Mouse (Mus musculus) forebrain, postnatal 0 days (tissue): ENCODE measurements around the gene Asic2. TPM values are rescaled to one million over a fixed set of nuclear protein-coding genes. Genes with fewer than 3 reads are reported as not detected.
A peak's percentile ranks its signal among the peaks of the same experiment; 100 is the strongest.

ENCODE experiments used
- ATAC-seq: fragments of 200-750 bp; cut with Nextera tagmentation; 2 replicates; pipeline ENCODE4 v1.8.0; 2017; ENCODE audit warnings: mild to moderate bottlenecking, moderate library complexity
- DNase-seq: peaks from one replicate; pipeline ENCODE4 v3.0.0-alpha.2; 2015
- H3K27ac ChIP-seq: fragments of 300-500 bp; sonication (generic); 2 replicates; pipeline ENCODE4 v1.5.1; 2014; ENCODE audit warnings: low read depth, mild to moderate bottlenecking, antibody characterized with exemption, low read length, moderate library complexity, mixed read lengths
- H3K27me3 ChIP-seq: fragments of 300-500 bp; sonication (generic); 2 replicates; pipeline ENCODE4 v1.6.1; 2014; ENCODE audit warnings: mild to moderate bottlenecking, low read length, mixed read lengths; ENCODE audit not compliant: insufficient read depth
- H3K36me3 ChIP-seq: fragments of 300-500 bp; sonication (generic); 2 replicates; pipeline ENCODE4 v1.6.1; 2014; ENCODE audit warnings: mild to moderate bottlenecking, moderate library complexity; ENCODE audit not compliant: insufficient read depth
- H3K4me1 ChIP-seq: fragments of 300-500 bp; sonication (generic); 2 replicates; pipeline ENCODE4 v1.6.1; 2014; ENCODE audit warnings: antibody characterized with exemption; ENCODE audit not compliant: insufficient read depth
- H3K4me2 ChIP-seq: fragments of 300-500 bp; sonication (generic); 2 replicates; pipeline ENCODE4 v1.6.1; 2014; ENCODE audit warnings: low read depth, mild to moderate bottlenecking, moderate library complexity
- H3K4me3 ChIP-seq: fragments of 300-500 bp; sonication (generic); 2 replicates; pipeline ENCODE4 v1.5.1; 2014; ENCODE audit warnings: low read depth, low read length, mixed read lengths
- H3K9ac ChIP-seq: fragments of 300-500 bp; sonication (generic); 2 replicates; pipeline ENCODE4 v1.6.1; 2014; ENCODE audit warnings: mild to moderate bottlenecking
- H3K9me3 ChIP-seq: fragments of 300-500 bp; sonication (generic); 2 replicates; pipeline ENCODE4 v1.6.1; 2016; ENCODE audit warnings: low read length
- CTCF ChIP-seq: sonication (generic); IDR thresholded peaks from 2 replicates; pipeline ENCODE4 v1.5.1; 2016; ENCODE audit warnings: antibody characterized with exemption, control low read depth, low read depth
- WGBS: fragments of 180-500 bp; shearing (Covaris S2); extraction: QIAGEN DNeasy Blood & Tissue Kit; methylation state at CpG from one replicate; pipeline ENCODE4 v1.1.7; 2014; 5-methylcytosine and 5-hydroxymethylcytosine counted together
- polyA plus RNA-seq: library from polyadenylated mRNA; unstranded; fragments of >200 nt; fragmentation: Nextera tagmentation; extraction: Ambion mirVana; gene quantifications from 2 replicates; pipeline ENCODE4 v1.2.1, GENCODE M21; 2015
- total RNA-seq: library from RNA; depleted of rRNA; stranded (reverse); fragments of >200 nt; gene quantifications from 2 replicates; pipeline ENCODE4 v1.2.3, GENCODE M21; 2014

The Asic2 gene
- total and polyA plus RNA-seq, 2 experiments from 2014 or later, result 15.5 to 37.2 TPM

- ATAC-seq (no peak), DNase-seq (no peak)
- Histone ChIP-seq H3K4me3 (no peak overlapping the region), H3K4me2 (no peak overlapping the region), H3K36me3 (no peaks in the 10 kb centered on the region), H3K9ac (no peak overlapping the region), H3K4me1 (peaks cover 3% of the 10 kb centered on the region; the same call in 1 of the 2 replicates), H3K9me3 (no peaks in the 10 kb centered on the region), H3K27ac (no peak overlapping the region), H3K27me3 (no peaks in the 10 kb centered on the region)
- 81% methylated on average over 9 of the region's 9 CpGs for WGBS
- TF ChIP-seq CTCF, result no peak
Observed at GRCm38 (mm10) chr11:81146574-81147157, 821.6 kb downstream of the Asic2 start.

DNA sequence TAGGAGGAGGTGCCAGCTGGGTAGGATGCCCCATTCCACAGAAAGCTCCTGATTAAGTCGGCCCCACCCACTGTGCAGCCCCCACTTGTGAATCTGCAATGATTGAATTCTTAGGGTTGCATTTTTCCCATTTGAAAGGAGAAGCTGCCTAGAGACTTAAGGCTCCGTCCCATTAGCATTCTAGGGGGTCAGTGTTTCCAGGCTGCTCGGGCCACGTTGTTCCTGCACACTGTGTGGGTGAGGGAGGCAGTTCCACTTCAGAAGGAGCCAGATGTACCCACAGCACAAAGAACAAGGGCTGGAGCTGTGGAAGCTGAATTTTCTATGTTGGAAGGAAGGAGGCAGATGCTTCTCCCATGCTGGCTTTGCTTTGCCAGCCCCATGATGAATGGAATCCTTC lies 833.1 kb downstream of the Asic2 start:
- Histone ChIP-seq H3K9me3 (no peaks in the 10 kb centered on the region), H3K36me3 (no peaks in the 10 kb centered on the region), H3K9ac (no peak overlapping the region), H3K4me2 (no peak overlapping the region), H3K4me3 (no peak overlapping the region), H3K27ac (no peak overlapping the region), H3K4me1 (no peaks in the 10 kb centered on the region), H3K27me3 (no peaks in the 10 kb centered on the region)
- DNase-seq (no peak), ATAC-seq (0 out of 2 replicates have a peak, but pooled peaks have one; percentile 51)
- TF ChIP-seq CTCF, result no peak
- WGBS, result 42% methylated on average over 4 of the region's 4 CpGs

GRCm38 (mm10) chr11:81133950-81134349 lies 834.3 kb downstream of the Asic2 start:
- H3K27ac ChIP-seq, result no peak overlapping the region
- no peak for TF ChIP-seq CTCF
- DNase-seq (no peak), ATAC-seq (no peak)
- no peaks in the 10 kb centered on the region for H3K36me3 ChIP-seq
- no peaks in the 10 kb centered on the region for H3K27me3 ChIP-seq
- no peak overlapping the region for H3K4me2 ChIP-seq
- no peak overlapping the region for H3K4me3 ChIP-seq
- no peak overlapping the region for H3K9ac ChIP-seq
- WGBS, result 15% methylated on average over 5 of the region's 5 CpGs
- no peaks in the 10 kb centered on the region for H3K4me1 ChIP-seq
- no peaks in the 10 kb centered on the region for H3K9me3 ChIP-seq

GRCm38 (mm10) chr11:81132669-81133068 lies 835.6 kb downstream of the Asic2 start:
- TF ChIP-seq CTCF, result no peak
- H3K27ac ChIP-seq, result no peak overlapping the region
- H3K4me2 ChIP-seq, result no peak overlapping the region
- no peak for ATAC-seq
- no peaks in the 10 kb centered on the region for H3K36me3 ChIP-seq
- no peaks in the 10 kb centered on the region for H3K4me1 ChIP-seq
- no peaks in the 10 kb centered on the region for H3K9me3 ChIP-seq
- WGBS, result 95% methylated on average over 7 of the region's 7 CpGs
- H3K27me3 ChIP-seq, result no peaks in the 10 kb centered on the region
- no peak overlapping the region for H3K9ac ChIP-seq
- DNase-seq, result no peak
- H3K4me3 ChIP-seq, result no peak overlapping the region

GRCm38 (mm10) chr11:81124363-81124762 lies 843.9 kb downstream of the Asic2 start:
- no peaks in the 10 kb centered on the region for H3K9me3 ChIP-seq
- H3K27ac ChIP-seq, result no peak overlapping the region
- DNase-seq (no peak), ATAC-seq (no peak)
- H3K36me3 ChIP-seq, result no peaks in the 10 kb centered on the region
- WGBS, result 92% methylated on average over 6 of the region's 6 CpGs
- no peak overlapping the region for H3K4me3 ChIP-seq
- H3K4me2 ChIP-seq, result no peak overlapping the region
- H3K9ac ChIP-seq, result no peak overlapping the region
- H3K4me1 ChIP-seq, result no peaks in the 10 kb centered on the region
- TF ChIP-seq CTCF, result no peak
- H3K27me3 ChIP-seq, result no peaks in the 10 kb centered on the region

DNA sequence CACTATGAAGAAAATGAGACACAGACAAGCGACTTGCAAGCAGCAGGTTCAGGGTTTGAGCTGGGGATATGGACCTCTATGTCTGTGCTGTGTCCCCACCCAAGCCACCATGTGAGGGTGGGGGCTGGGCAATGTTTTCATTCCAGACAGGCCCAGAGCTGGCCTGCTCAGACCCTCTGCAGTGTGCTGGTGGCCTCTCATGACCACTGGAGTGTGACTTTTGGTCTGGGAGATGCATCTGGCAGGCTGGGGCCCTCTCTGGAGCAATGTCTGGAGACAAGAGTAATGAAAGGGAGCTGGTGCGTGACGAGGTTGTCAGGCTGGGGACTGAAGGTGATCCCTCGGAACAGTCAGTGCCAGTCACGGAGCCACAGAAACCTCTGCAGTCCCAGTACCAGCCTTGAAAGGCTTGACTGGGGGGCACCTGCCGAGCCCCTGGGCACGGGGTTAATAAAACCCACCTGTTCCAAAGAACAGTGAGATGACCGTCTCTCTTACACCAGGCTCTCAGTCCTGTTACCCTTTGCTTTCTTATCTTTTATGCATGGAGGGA lies 848.2 kb downstream of the Asic2 start:
- DNase-seq (no peak), ATAC-seq (no peak)
- Histone ChIP-seq H3K9ac (no peak overlapping the region), H3K4me3 (no peak overlapping the region), H3K36me3 (no peaks in the 10 kb centered on the region), H3K27me3 (no peaks in the 10 kb centered on the region), H3K4me1 (no peaks in the 10 kb centered on the region), H3K4me2 (no peak overlapping the region), H3K9me3 (no peaks in the 10 kb centered on the region), H3K27ac (no peak overlapping the region)
- no peak for TF ChIP-seq CTCF
- 77% methylated on average over 8 of the region's 8 CpGs for WGBS

- no peak overlapping the region for H3K27ac ChIP-seq
- H3K36me3 ChIP-seq, result no peaks in the 10 kb centered on the region
- no peaks in the 10 kb centered on the region for H3K27me3 ChIP-seq
- no peaks in the 10 kb centered on the region for H3K4me1 ChIP-seq
- 0 out of 2 replicates have a peak, but pooled peaks have one; percentile 11 for TF ChIP-seq CTCF
- H3K9ac ChIP-seq, result no peak overlapping the region
- H3K4me3 ChIP-seq, result no peak overlapping the region
- DNase-seq (peak; percentile 16), ATAC-seq (peak; percentile 51)
- WGBS, result 42% methylated on average over 7 of the region's 7 CpGs
- no peaks in the 10 kb centered on the region for H3K9me3 ChIP-seq
- no peak overlapping the region for H3K4me2 ChIP-seq
Observed at GRCm38 (mm10) chr11:81118055-81118454, 850.2 kb downstream of the Asic2 start.
